Mouse (Mus musculus) cerebellum, adult 8-10 months (tissue): ENCODE results near the gene Brwd1.
"Not testable (repeated sequence)": the region's sequence is repeated elsewhere in the genome, so short reads cannot be mapped to it uniquely, and the experiment has no call there.

Experiments used
- DNase-seq: peaks from one replicate; pipeline ENCODE4 v3.0.0; 2022

Gene Brwd1

GRCm38 (mm10) chr16:96082301-96083178 is at the start of gene Brwd1:
Brwd1 (minus strand) TSS chr16:96082526.
- peak; percentile 91 for DNase-seq

- no peak for DNase-seq
Measured at GRCm38 (mm10) chr16:96128466-96128865, 46.1 kb upstream of the Brwd1 start.

DNA sequence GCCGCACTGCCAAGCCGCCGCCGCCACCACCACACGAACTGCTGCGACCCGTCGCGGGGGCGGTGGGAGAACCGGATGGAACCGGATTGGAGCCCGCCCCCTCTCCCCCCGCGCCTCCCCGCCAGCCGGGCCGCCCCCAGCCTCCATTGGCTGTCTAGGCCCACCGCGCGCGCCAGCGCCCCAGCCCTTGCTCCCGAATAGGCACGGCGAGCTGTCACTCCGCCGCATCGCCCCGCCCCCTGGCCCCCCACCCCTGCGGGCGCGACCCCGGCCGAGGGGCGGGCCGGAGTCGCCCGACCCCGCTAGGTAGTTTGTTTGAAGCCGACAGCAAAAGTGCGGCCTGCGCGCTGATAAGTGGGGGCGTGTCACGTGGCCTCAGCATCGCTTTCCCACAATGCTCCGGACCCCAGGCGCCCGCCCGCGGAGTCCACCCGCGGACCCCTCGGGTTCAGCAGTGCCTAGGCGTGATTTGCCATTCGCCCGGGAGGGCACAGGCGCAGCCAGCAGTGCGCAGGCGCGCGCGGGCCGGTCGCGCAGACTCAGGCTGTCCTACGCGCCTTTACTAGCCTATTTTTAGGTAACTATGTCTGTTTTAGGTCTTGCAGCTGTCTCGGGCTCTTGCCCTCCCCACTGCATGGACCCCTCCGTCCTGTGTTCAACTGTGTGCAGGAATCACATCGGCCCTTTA is 45.5 kb upstream of the Brwd1 start, which contains the start of gene Hmgn1:
Gene Hmgn1, minus strand, starts transcription at position 73 of the 688 bp plus-strand sequence.
- peak; percentile 91 for DNase-seq

DNA sequence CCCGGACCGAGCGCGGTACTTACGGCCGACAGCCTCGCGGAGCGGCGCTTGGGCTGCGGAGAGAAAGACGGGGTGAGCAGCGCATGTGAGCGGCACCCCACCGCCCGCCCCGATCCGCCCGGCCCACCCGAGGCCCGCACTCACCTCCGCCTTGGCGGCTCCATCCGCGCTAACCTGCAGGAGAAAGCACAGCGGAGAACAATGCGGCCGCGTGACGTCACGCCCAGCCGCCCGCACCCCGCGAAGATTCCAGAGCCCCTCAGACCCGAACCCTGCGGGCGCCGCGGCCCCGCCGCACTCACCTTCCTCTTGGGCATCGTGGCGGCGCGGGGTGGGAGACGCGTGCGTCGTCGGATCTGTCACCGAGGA is 44.9 kb upstream of the Brwd1 start:
- no peak for DNase-seq

GRCm38 (mm10) chr16:96126684-96127171 is 44.4 kb upstream of the Brwd1 start:
- no peak for DNase-seq

- no peak for DNase-seq
Measured at GRCm38 (mm10) chr16:96120022-96120623, 37.8 kb upstream of the Brwd1 start.

DNA sequence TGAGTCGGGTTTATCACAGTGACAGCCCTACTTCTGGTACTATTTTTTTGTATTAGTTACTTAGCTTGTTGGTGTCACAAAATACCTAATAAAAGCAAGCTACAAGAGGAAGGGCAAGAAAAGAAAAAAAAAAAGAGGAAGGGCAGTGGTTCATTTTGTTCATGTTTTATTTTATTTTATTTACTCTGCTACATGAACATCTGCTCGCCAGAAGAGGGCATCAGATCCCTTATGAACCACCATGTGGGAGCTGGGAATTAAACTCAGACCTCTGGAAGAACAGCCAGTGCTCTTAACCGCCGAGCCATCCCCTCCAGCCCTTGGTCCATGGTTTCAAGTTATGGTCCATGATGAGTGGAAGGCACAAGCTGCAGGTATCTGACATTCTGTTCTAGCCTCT is 32.4 kb upstream of the Brwd1 start:
- no peak for DNase-seq

GRCm38 (mm10) chr16:96112769-96113168 is 30.4 kb upstream of the Brwd1 start:
- DNase-seq = no peak

GRCm38 (mm10) chr16:96110655-96111345 is 28.5 kb upstream of the Brwd1 start:
- no peak for DNase-seq

GRCm38 (mm10) chr16:96109673-96110072 is 27.3 kb upstream of the Brwd1 start:
- DNase-seq = no peak

DNA sequence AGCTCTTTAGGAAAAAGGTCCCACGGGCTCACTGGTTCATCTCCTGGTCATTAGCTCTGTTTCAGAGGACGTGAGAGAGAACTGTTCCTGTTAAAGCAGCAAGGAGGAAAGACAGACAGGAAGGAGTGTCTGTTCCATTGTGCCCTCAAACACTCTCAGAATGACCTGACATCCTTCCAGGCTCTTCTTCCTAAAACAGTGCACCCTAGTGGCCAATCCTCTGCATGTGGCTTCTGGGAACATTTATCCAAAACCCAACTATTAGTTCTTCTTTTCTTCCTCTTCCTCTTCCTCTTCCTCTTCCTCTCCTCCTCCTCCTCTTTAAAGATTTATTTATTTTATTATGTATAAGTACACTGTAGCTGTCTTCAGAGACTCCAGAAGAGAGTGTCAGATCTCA is 20.7 kb upstream of the Brwd1 start:
- DNase-seq = no peak

GRCm38 (mm10) chr16:96097811-96098210 is 15.5 kb upstream of the Brwd1 start:
- not testable (repeated sequence) for DNase-seq

- no peak for DNase-seq
Measured at GRCm38 (mm10) chr16:96095966-96096365, 13.6 kb upstream of the Brwd1 start.

DNA sequence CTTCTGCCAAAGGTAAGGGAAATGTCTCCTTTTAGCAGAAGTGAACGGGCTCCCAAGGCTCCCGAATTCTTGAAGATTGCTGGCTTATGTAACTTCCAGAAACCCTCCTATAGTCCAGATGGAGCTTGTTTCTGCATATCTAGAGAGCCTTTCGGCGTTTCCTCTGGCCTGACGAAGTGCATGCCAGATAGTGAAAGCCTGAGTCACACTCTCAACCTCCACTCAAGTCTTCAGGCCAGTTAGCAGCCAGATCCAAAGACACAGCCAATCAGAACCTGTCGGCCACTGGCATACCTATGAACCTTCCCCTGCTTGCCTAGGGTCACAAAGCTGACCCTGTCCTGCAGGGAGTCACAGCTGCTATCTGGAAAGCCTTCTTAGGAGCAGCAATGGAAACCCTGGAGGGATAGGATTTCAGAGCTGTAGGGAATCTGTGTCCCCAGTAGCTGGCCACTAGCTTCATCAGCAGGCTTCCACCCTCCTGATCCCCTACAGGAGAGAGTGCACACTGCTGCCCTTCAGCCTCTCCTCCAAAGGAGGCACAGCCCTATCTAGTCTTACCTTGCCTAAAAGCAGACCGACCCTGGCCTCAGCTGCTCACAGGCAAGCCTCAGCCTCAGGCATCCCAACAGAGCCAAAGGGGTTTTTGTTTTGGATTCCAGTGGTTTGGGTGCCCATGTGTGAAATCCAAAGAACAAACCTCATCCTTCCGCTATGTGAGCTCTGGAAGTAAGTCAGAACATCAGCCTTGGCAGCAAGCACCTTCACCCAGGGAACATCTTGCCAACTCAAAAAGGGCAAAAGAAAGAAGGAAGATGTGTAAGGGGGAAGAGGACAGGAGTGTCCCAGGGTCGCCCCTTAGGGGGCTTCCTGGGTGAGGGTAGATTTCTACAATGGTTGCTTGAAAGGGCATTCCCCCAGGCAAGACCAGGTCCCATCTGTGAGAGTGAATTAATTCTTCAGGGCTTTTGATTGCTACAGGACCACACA is 9.5 kb upstream of the Brwd1 start:
- DNase-seq = no peak

DNA sequence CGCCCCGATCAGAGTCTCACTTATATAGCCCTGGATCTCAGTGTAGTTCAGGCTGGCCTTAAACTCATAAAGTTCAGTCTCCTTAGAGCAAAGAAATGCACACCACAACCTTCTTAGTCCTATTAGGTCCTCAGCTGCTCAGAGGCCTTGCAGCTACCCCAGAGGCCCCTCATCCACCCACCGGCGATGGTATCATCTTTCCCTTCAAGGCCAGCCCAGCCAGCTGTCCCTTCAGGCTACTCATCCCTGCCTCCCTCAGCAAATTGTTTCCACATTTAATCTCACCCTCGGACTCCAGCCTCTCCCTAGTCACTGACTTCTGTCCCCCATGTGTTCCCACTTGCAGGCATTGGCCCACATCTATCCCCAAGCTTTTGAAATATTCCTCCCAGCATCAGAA is 5.8 kb upstream of the Brwd1 start:
- no peak for DNase-seq

- no peak for DNase-seq
Measured at GRCm38 (mm10) chr16:96087436-96087835, 5.1 kb upstream of the Brwd1 start.

DNA sequence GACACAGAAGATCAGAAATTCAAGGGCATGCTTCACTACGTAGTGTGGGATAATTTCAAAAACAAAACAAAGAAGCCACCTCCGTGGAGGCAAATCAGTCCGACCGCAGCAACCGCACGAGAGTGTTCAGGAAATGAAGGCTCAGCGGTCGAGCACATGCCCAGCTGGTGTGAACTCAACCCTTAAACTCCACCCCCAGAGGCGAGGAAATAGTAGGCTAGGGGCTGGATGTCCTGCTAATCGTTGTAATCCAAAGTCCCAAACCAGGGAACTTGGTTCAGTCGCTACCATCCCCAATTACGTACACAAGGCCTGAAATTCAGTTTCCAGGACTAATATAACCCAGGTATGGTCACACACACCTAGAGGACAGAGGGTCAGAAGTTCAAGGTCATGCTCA is 4.7 kb upstream of the Brwd1 start:
- DNase-seq = no peak

GRCm38 (mm10) chr16:96085597-96085996 is 3.3 kb upstream of the Brwd1 start:
- no peak for DNase-seq

- DNase-seq = no peak
Measured at GRCm38 (mm10) chr16:96083179-96083646, 887 bp upstream of the Brwd1 start.

DNA sequence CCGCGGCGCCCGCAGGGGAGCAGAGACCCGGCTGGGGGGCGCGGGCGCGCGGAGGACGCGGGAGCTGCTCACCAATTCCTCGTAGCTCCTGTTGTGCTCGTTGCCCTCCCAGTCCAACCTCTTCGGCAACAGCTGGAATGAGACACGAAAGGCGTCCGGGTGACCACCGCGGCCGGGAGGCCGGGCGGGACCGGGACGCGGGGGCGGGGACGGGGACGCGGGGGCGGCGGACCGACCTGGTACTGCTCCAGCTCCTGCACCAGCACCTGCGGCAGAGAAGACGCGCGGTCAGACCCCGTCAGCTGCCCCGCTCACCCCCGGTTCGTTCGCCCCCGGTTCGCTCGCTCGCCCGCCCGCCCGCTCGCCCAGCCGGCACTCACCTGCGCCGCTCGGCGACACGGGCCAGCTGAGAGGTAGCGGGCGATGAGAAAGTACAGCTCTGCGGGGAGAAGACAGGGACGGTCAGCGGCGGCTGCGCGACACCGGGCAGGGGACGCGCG is 534 bp downstream of the Brwd1 start:
- peak; percentile 71 for DNase-seq

GRCm38 (mm10) chr16:96081331-96081730 is 995 bp downstream of the Brwd1 start:
- peak; percentile 94 for DNase-seq
